Mouse (Mus musculus): ENCODE measurements around the gene Clec4a3. TPM values are rescaled to one million over a fixed set of nuclear protein-coding genes. Genes with fewer than 3 reads are reported as not detected.
"Not testable (repeated sequence)": the region's sequence is repeated elsewhere in the genome, so short reads cannot be mapped to it uniquely, and the experiment has no call there.

The Clec4a3 gene
- total RNA-seq (2021): 1 to 10 TPM; 1.3 to 1.4 TPM

- DNase-seq: no peak
Observed at GRCm38 (mm10) chr6:122952401-122952800, at the start of gene Clec4a3. TSS of gene Clec4a3 (plus strand) at chr6:122952515.

GRCm38 (mm10) chr6:122919922-122920321 is 32.4 kb upstream of the Clec4a3 start:
- no peak for DNase-seq

- DNase-seq: no peak
Observed at GRCm38 (mm10) chr6:122921451-122921850, 30.9 kb upstream of the Clec4a3 start, which contains the start of gene Clec4a1. TSS of gene Clec4a1 (plus strand) at chr6:122921848.

GRCm38 (mm10) chr6:122934845-122935244 is 17.5 kb upstream of the Clec4a3 start:
- DNase-seq: no peak

GRCm38 (mm10) chr6:122939618-122940017 is 12.7 kb upstream of the Clec4a3 start:
- DNase-seq: no peak

- no peak for DNase-seq
Observed at GRCm38 (mm10) chr6:122946760-122947159, 5.6 kb upstream of the Clec4a3 start.

GRCm38 (mm10) chr6:122964562-122964961 is 12.2 kb downstream of the Clec4a3 start:
- no peak for DNase-seq

GRCm38 (mm10) chr6:122969048-122969447 is 16.7 kb downstream of the Clec4a3 start:
- no peak for DNase-seq

DNA sequence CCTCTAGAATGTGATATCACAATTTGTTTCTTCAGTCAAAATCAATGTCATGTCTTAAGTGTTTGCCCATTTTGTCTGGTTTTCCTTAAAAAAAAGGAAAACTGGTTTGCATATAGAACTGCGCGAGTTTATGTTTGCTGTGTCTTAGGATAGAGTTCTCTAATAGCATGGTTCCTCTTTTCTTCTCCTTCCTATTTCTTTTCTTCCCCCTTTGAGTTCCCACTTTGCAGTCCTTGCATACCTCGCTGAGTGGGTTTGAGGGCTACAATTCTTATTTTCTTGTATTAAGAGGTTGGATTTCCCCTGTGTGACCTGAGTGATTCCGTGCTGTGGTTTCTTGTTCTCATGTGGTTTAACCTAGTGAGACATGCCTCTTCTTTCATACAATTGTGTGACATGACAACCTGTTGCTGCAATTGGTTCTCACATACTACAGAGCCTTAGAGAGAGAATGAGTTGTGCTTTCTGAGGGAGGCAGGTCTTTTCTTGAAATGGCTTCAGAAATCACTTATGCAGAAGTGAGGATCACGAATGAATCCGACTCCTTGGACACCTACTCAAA is 37.6 kb downstream of the Clec4a3 start, which contains the start of gene Clec4a4:
Clec4a4 (plus strand) TSS at position 492 of the 562 bp plus-strand sequence.
- no peak for DNase-seq

DNA sequence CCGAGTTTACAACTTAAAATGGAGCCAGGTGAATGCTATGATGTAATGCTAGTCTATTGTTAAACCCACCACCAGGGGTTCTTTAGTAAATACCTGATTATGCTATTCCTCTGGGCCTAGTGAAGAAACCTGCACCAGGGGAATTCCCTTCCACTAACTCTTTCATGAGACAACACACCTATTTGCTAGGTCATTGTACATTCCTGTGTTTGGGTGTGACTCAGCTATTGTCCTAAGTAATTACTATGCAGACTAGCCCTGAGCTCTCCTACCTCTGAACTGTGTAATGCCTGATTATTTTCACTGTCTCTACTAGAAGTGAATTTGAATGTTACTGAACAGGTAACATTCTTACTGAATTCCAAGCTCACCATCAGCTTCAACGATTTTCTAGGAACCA is 52.4 kb downstream of the Clec4a3 start:
- not testable (repeated sequence) for DNase-seq

- no peak for DNase-seq
Observed at GRCm38 (mm10) chr6:123005591-123005990, 53.3 kb downstream of the Clec4a3 start.

Other genes starting within 250 kb of the Clec4a3 start
- gene Nanog, start 245.0 kb upstream of the Clec4a3 start, total RNA-seq (2021): not detected
- gene Slc2a3, start 150.9 kb upstream of the Clec4a3 start, total RNA-seq (2021): 100 to 1,000 TPM; 110 to 121 TPM
- gene Foxj2, start 132.6 kb upstream of the Clec4a3 start, total RNA-seq (2021): 10 to 100 TPM; 26.5 to 30.3 TPM
- under 1 TPM; 0.47 to 0.63 TPM for gene C3ar1, start 96.4 kb upstream of the Clec4a3 start, total RNA-seq (2021)
- gene Necap1, start 78.0 kb upstream of the Clec4a3 start, total RNA-seq (2021): 100 to 1,000 TPM; 205 to 211 TPM
- gene Clec4a1, start 30.7 kb upstream of the Clec4a3 start, total RNA-seq (2021): under 1 TPM in 1 of 2 experiments, not detected in 1; 0.88 TPM
- gene Clec4a4, start 37.9 kb downstream of the Clec4a3 start, total RNA-seq (2021): not detected
- not detected for gene Clec4b1, start 97.4 kb downstream of the Clec4a3 start, total RNA-seq (2021)
- gene Clec4a2, start 153.9 kb downstream of the Clec4a3 start, total RNA-seq (2021): 1 to 10 TPM; 1.8 to 2.7 TPM
- gene Clec4b2, start 220.4 kb downstream of the Clec4a3 start, total RNA-seq (2021): not detected

Data from layer of hippocampus, postnatal 36 days (tissue).